Mouse (Mus musculus) MEL (cell line): ENCODE results near the gene Kctd14. TPM values are rescaled to one million over a fixed set of nuclear protein-coding genes. Genes with fewer than 3 reads are reported as not detected.

Source experiments
- DNase-seq: peaks from one replicate; pipeline ENCODE4 v3.0.0; 2011; ENCODE audit warnings: low read depth, low spot score
- H3K27ac ChIP-seq: 2 replicates; pipeline ENCODE4 v1.5.1; 2012; ENCODE audit warnings: low read depth, mild to moderate bottlenecking, control low read depth, low read length, moderate library complexity; ENCODE audit not compliant: control insufficient read depth
- H3K27me3 ChIP-seq, 2 experiments: fragments of 150-350 bp in 1 of 2; sonication (generic) in 1 of 2; 2 replicates each; pipeline ENCODE4 v1.6.1; 2012; ENCODE audit warnings: low read length in 2 of 2, mild to moderate bottlenecking in 2 of 2, improper control_type of control experiment in 1 of 2, moderate library complexity in 1 of 2; ENCODE audit not compliant: insufficient read depth in 2 of 2, control insufficient read depth in 1 of 2
- H3K36me3 ChIP-seq, 2 experiments: 2 replicates each; pipeline ENCODE4 v1.6.1; 2012 to 2014; ENCODE audit warnings: low read length in 2 of 2, improper control_type of control experiment in 1 of 2, inconsistent platforms in 1 of 2, mild to moderate bottlenecking in 1 of 2; ENCODE audit not compliant: insufficient read depth in 2 of 2, control insufficient read depth in 1 of 2
- H3K4me1 ChIP-seq, 2 experiments: fragments of 150-350 bp in 1 of 2; sonication (generic) in 1 of 2; 2 replicates each; pipeline ENCODE4 v1.6.1; 2012; ENCODE audit warnings: low read length in 2 of 2, improper control_type of control experiment in 1 of 2, mild to moderate bottlenecking in 1 of 2; ENCODE audit not compliant: insufficient read depth in 2 of 2, control insufficient read depth in 1 of 2
- H3K4me3 ChIP-seq, 2 experiments: fragments of 150-350 bp in 1 of 2; sonication (generic) in 1 of 2; 2 replicates each; pipeline ENCODE4 v1.5.1; 2012; ENCODE audit warnings: low read depth in 2 of 2, low read length in 2 of 2, mild to moderate bottlenecking in 2 of 2, moderate library complexity in 2 of 2, control low read depth in 1 of 2, improper control_type of control experiment in 1 of 2; ENCODE audit not compliant: control insufficient read depth in 1 of 2, insufficient read depth in 1 of 2
- H3K79me2 ChIP-seq: 2 replicates; pipeline ENCODE4 v1.6.1; 2012; ENCODE audit warnings: mild to moderate bottlenecking, low read length, moderate library complexity; ENCODE audit not compliant: control insufficient read depth, poor library complexity, insufficient read depth
- H3K9ac ChIP-seq: 2 replicates; pipeline ENCODE4 v1.6.1; 2012; ENCODE audit warnings: low read depth, mild to moderate bottlenecking, control low read depth, low read length, moderate library complexity; ENCODE audit not compliant: control insufficient read depth, poor library complexity, severe bottlenecking
- H3K9me3 ChIP-seq: fragments of 150-350 bp; sonication (generic); replicated peaks from 2 replicates; pipeline ENCODE4 v1.6.1; 2012; ENCODE audit warnings: mild to moderate bottlenecking, low read length, improper control_type of control experiment, moderate library complexity; ENCODE audit not compliant: insufficient read depth
- BHLHE40 ChIP-seq: IDR thresholded peaks from 2 replicates; pipeline ENCODE4 v1.6.1; 2012; ENCODE audit warnings: low read depth, mild to moderate bottlenecking, inconsistent platforms, low read length, improper control_type of control experiment, borderline replicate concordance
- CHD2 ChIP-seq: IDR thresholded peaks from 2 replicates; pipeline ENCODE4 v1.6.1; 2011; ENCODE audit warnings: low read length, improper control_type of control experiment
- CTCF ChIP-seq, 3 experiments: IDR thresholded peaks in 2 of 3; conservative IDR thresholded peaks in 1 of 3; 2 replicates each; pipeline ENCODE4 v1.5.1; 2011 to 2012; ENCODE audit warnings: low read length in 3 of 3, low read depth in 2 of 3, mild to moderate bottlenecking in 2 of 3, improper control_type of control experiment in 1 of 3, inconsistent platforms in 1 of 3, mixed read lengths in 1 of 3, moderate library complexity in 1 of 3; ENCODE audit not compliant: control insufficient read depth in 1 of 3, insufficient read depth in 1 of 3, poor library complexity in 1 of 3, severe bottlenecking in 1 of 3
- ELF1 ChIP-seq: IDR thresholded peaks from 2 replicates; pipeline ENCODE4 v1.6.1; 2014; ENCODE audit warnings: low read depth, mild to moderate bottlenecking, inconsistent platforms, low read length, improper control_type of control experiment, moderate library complexity
- EP300 ChIP-seq, 2 experiments: IDR thresholded peaks; 2 replicates each; pipeline ENCODE4 v1.6.1; 2011; ENCODE audit warnings: improper control_type of control experiment in 2 of 2, low read length in 2 of 2, low read depth in 1 of 2, mild to moderate bottlenecking in 1 of 2
- ETS1 ChIP-seq: IDR thresholded peaks from 2 replicates; pipeline ENCODE4 v1.6.1; 2012; ENCODE audit warnings: low read depth, mild to moderate bottlenecking, inconsistent platforms, low read length, improper control_type of control experiment, moderate library complexity
- GABPA ChIP-seq: IDR thresholded peaks from 2 replicates; pipeline ENCODE4 v1.6.1; 2012; ENCODE audit warnings: low read depth, mild to moderate bottlenecking, inconsistent platforms, low read length, improper control_type of control experiment, moderate library complexity
- HCFC1 ChIP-seq: IDR thresholded peaks from 2 replicates; pipeline ENCODE4 v1.6.1; 2012; ENCODE audit warnings: low read depth, mild to moderate bottlenecking, inconsistent platforms, low read length, improper control_type of control experiment, moderate library complexity
- KAT2A ChIP-seq: conservative IDR thresholded peaks from 2 replicates; pipeline ENCODE4 v1.6.1; 2012; ENCODE audit warnings: low read depth, low read length, improper control_type of control experiment, inconsistent platforms
- MAFK ChIP-seq: IDR thresholded peaks from 2 replicates; pipeline ENCODE4 v1.6.1; 2011; ENCODE audit warnings: low read depth, mild to moderate bottlenecking, low read length, improper control_type of control experiment, borderline replicate concordance
- MAX ChIP-seq: IDR thresholded peaks from 2 replicates; pipeline ENCODE4 v1.6.1; 2011; ENCODE audit warnings: low read length, improper control_type of control experiment
- MAZ ChIP-seq: IDR thresholded peaks from 2 replicates; pipeline ENCODE4 v1.6.1; 2012; ENCODE audit warnings: low read depth, mild to moderate bottlenecking, inconsistent platforms, low read length, improper control_type of control experiment
- MEF2A ChIP-seq: IDR thresholded peaks from 2 replicates; pipeline ENCODE4 v1.6.1; 2014; ENCODE audit warnings: low read depth, mild to moderate bottlenecking, inconsistent platforms, low read length, improper control_type of control experiment; ENCODE audit not compliant: poor library complexity, insufficient replicate concordance, severe bottlenecking; ENCODE audit errors: extremely low read depth
- MXI1 ChIP-seq: IDR thresholded peaks from 2 replicates; pipeline ENCODE4 v1.6.1; 2011; ENCODE audit warnings: mild to moderate bottlenecking, low read depth, low read length, improper control_type of control experiment
- MYB ChIP-seq: IDR thresholded peaks from 2 replicates; pipeline ENCODE4 v1.6.1; 2011; ENCODE audit warnings: mild to moderate bottlenecking, low read depth, low read length, improper control_type of control experiment
- MYC ChIP-seq: IDR thresholded peaks from 2 replicates; pipeline ENCODE4 v1.6.1; 2011; ENCODE audit warnings: low read depth, mild to moderate bottlenecking, low read length, improper control_type of control experiment, moderate library complexity
- NELFE ChIP-seq: IDR thresholded peaks from 2 replicates; pipeline ENCODE4 v1.6.1; 2011; ENCODE audit warnings: low read depth, low read length, improper control_type of control experiment
- NRF1 ChIP-seq: IDR thresholded peaks from 2 replicates; pipeline ENCODE4 v1.6.1; 2014; ENCODE audit warnings: low read depth, mild to moderate bottlenecking, inconsistent platforms, low read length, improper control_type of control experiment, moderate library complexity; ENCODE audit not compliant: poor library complexity, insufficient read depth, severe bottlenecking
- POLR2A ChIP-seq, 2 experiments: IDR thresholded peaks; 2 replicates each; pipeline ENCODE4 v1.6.1; 2011 to 2012; ENCODE audit warnings: low read length in 2 of 2, mild to moderate bottlenecking in 2 of 2, control low read depth in 1 of 2, improper control_type of control experiment in 1 of 2, low read depth in 1 of 2, moderate library complexity in 1 of 2; ENCODE audit not compliant: control insufficient read depth in 1 of 2, insufficient read depth in 1 of 2, poor library complexity in 1 of 2
- SIN3A ChIP-seq: IDR thresholded peaks from 2 replicates; pipeline ENCODE4 v1.6.1; 2012; ENCODE audit warnings: low read length, improper control_type of control experiment, inconsistent platforms
- TAL1 ChIP-seq: IDR thresholded peaks from 2 replicates; pipeline ENCODE4 v1.6.1; 2012; ENCODE audit warnings: mild to moderate bottlenecking, inconsistent platforms, low read length, moderate library complexity, mixed read lengths
- TCF12 ChIP-seq: IDR thresholded peaks from 2 replicates; pipeline ENCODE4 v1.6.1; 2014; ENCODE audit warnings: low read depth, mild to moderate bottlenecking, inconsistent platforms, low read length, improper control_type of control experiment, moderate library complexity
- UBTF ChIP-seq: IDR thresholded peaks from 2 replicates; pipeline ENCODE4 v1.6.1; 2012; ENCODE audit warnings: low read depth, mild to moderate bottlenecking, inconsistent platforms, low read length, improper control_type of control experiment, moderate library complexity, borderline replicate concordance; ENCODE audit not compliant: insufficient read depth
- USF2 ChIP-seq, 2 experiments: IDR thresholded peaks; 2 replicates each; pipeline ENCODE4 v1.6.1; 2011 to 2012; ENCODE audit warnings: improper control_type of control experiment in 2 of 2, low read length in 2 of 2, borderline replicate concordance in 1 of 2, inconsistent platforms in 1 of 2, low read depth in 1 of 2, mild to moderate bottlenecking in 1 of 2; ENCODE audit not compliant: insufficient read depth in 1 of 2
- ZC3H11A ChIP-seq: IDR thresholded peaks from 2 replicates; pipeline ENCODE4 v1.6.1; 2012; ENCODE audit warnings: low read depth, mild to moderate bottlenecking, inconsistent platforms, low read length, improper control_type of control experiment
- ZMIZ1 ChIP-seq: IDR thresholded peaks from 2 replicates; pipeline ENCODE4 v1.6.1; 2012; ENCODE audit warnings: low read depth, mild to moderate bottlenecking, inconsistent platforms, low read length, improper control_type of control experiment, moderate library complexity
- ZNF384 ChIP-seq: IDR thresholded peaks from 2 replicates; pipeline ENCODE4 v1.6.1; 2012; ENCODE audit warnings: low read depth, mild to moderate bottlenecking, inconsistent platforms, low read length, improper control_type of control experiment
- polyA plus RNA-seq, 2 experiments: library from polyadenylated mRNA; stranded (reverse) in 1 of 2; unstranded in 1 of 2; fragments of >175 nt in 1 of 2; fragments of >200 nt in 1 of 2; gene quantifications; 2 replicates each; pipeline versions ENCODE4 v1.2.1 to v1.2.4; 2012; ENCODE audit warnings: low replicate concordance in 2 of 2, low read depth in 1 of 2; ENCODE audit not compliant: insufficient read length in 2 of 2, insufficient read depth in 1 of 2, missing spikeins in 1 of 2
- total RNA-seq: library from RNA; depleted of rRNA; stranded (reverse); fragments of 300-350 nt; gene quantifications from 2 replicates; pipeline ENCODE4 v1.2.3, GENCODE M21; 2012

The Kctd14 gene
- total and polyA plus RNA-seq, 3 experiments: 0.58 to 0.77 TPM; not detected in 1

DNA sequence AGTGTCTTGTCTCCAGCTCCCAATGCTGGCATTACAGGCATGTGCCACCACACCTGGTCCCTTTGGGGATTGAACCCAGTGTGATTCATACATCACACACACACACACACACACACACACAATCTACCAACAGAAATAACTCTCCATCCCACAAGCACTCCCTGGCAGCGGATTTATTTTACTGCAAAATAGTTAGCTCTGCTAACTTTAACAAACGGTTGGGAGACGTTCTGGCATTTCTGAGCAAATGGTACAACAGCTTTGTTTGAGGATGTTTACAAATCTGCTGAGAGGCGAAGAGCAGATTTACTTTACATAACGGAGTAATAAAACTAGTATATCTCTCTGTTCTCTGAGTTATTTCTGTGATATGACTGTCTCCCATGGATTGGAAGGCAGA is 21.9 kb downstream of the Kctd14 start:
- TF ChIP-seq ELF1 (no peak), BHLHE40 (no peak), TAL1 (no peak), ETS1 (no peak), ZNF384 (no peak), ZC3H11A (no peak), CHD2 (no peak), KAT2A (no peak), ZMIZ1 (no peak), MAZ (no peak), MAFK (no peak), EP300 (IDR thresholded peaks at IDR 0.05; ENCODE audit: low read depth in 1 of 2, low read length in 2 of 2) (no peak), SIN3A (no peak), GABPA (no peak), MXI1 (no peak), NELFE (no peak), USF2 (IDR thresholded peaks at IDR 0.05; ENCODE audit: borderline replicate concordance in 1 of 2, insufficient read depth in 1 of 2, low read depth in 1 of 2, low read length in 2 of 2) (no peak), UBTF (no peak)
- Histone ChIP-seq H3K79me2 (no peaks in the 10 kb centered on the region), H3K27ac (no peak overlapping the region)

DNA sequence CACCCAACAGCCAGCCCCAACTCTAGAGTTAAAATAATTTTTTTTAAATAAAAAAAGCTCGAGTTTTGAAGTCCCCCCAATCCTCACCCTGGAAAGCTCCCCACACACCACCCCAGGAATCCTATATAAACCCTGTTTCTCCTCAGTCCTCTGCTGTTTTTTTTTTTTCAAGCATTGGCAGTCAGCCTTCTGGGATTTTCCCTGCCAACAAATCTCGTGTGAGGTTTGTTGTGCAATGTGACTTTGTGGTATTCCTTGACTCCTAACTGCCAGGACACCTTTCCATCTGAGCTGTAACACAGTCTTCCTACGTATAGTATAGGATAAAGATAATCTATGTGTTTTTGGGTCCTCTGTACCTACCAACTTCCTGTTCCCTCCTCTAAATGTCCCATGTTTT is 28.2 kb downstream of the Kctd14 start:
- peaks cover 18% of the 10 kb centered on the region for H3K79me2 ChIP-seq
- TF ChIP-seq MAX (no peak), MAFK (no peak), CHD2 (no peak), NRF1 (no peak), HCFC1 (no peak), ZNF384 (no peak), ETS1 (no peak), TCF12 (no peak), GABPA (no peak), MEF2A (no peak), MYB (no peak), POLR2A (IDR thresholded peaks at IDR 0.05; ENCODE audit: control insufficient read depth in 1 of 2, insufficient read depth in 1 of 2, low read depth in 1 of 2, low read length in 2 of 2, poor library complexity in 1 of 2) (no peak), MYC (no peak), CTCF (IDR thresholded peaks at IDR 0.05 in 2 of 3, conservative IDR thresholded peaks at IDR 0.05 in 1 of 3; ENCODE audit: control insufficient read depth in 1 of 3, insufficient read depth in 1 of 3, low read depth in 2 of 3, low read length in 3 of 3, poor library complexity in 1 of 3, severe bottlenecking in 1 of 3) (no peak), TAL1 (no peak)
- TF ChIP-seq, all 39 proteins: peak for 0
- Histone ChIP-seq H3K27me3 (no peaks in the 10 kb centered on the region), H3K4me3 (no peak overlapping the region), H3K9ac (no peak overlapping the region), H3K9me3 (no peaks in the 10 kb centered on the region), H3K27ac (no peak overlapping the region), H3K4me1 (peaks cover 2 to 9% of the 10 kb centered on the region in 2 experiments; a peak in 2 of 4 replicates), H3K36me3 (peaks cover 0 to 8% of the 10 kb centered on the region in 2 experiments; a peak in 2 of 4 replicates)
- no peak for DNase-seq

More for the DNA sequence above, 21.9 kb downstream of the Kctd14 start:
- no peak overlapping the region for H3K4me3 ChIP-seq
- H3K36me3 ChIP-seq: no peaks in the 10 kb centered on the region
- H3K9ac ChIP-seq: no peak overlapping the region
- H3K27me3 ChIP-seq: no peaks in the 10 kb centered on the region
- H3K9me3 ChIP-seq: no peaks in the 10 kb centered on the region
- no peak for DNase-seq
- H3K4me1 ChIP-seq: no peaks in the 10 kb centered on the region
